Mouse (Mus musculus): ENCODE data around the gene T2.
"Not testable (repeated sequence)": the region's sequence is repeated elsewhere in the genome, so short reads cannot be mapped to it uniquely, and the experiment has no call there.

DNA sequence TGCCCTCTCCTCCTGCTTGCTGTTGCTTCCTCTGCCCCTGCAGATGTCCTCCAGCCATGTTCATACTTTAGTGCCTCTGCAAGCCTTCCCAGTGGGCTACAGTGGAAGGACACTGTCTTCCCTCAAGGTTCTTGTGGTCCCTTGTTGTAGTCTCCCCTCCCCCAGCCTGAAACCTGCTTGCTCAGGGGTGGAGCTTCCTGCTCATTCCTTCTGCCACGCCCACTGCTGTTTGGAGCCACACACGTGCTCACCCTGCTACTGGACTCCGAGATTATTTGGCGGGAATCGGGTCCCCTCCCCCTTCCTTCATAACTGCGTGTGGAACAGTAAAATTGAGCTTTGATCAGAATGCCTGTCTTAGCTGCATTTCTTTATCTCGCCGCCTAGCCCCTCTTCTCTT is 48.1 kb downstream of the T2 start:
- TF ChIP-seq CTCF (IDR thresholded peaks at IDR 0.05; ENCODE audit: control insufficient read depth, insufficient read depth, insufficient read length); USF1 (IDR thresholded peaks at IDR 0.05; ENCODE audit: low read depth); MAX (IDR thresholded peaks at IDR 0.05); FOSL1 (IDR thresholded peaks at IDR 0.05; ENCODE audit: insufficient read depth, low read length, poor library complexity, severe bottlenecking); CEBPB (IDR thresholded peaks at IDR 0.05; ENCODE audit: low read depth); MYOD1 (IDR thresholded peaks at IDR 0.05; ENCODE audit: control insufficient read depth, insufficient read length, low read depth); MYOG (IDR thresholded peaks at IDR 0.05; ENCODE audit: control insufficient read depth, extremely low read depth, insufficient read length): not testable (repeated sequence)

Measured in C2C12 (cell line).